Mouse (Mus musculus) spleen, adult 2 months (tissue): Measurements from ENCODE around the gene 2700081O15Rik. TPM values are rescaled to one million over a fixed set of nuclear protein-coding genes. Genes with fewer than 3 reads are reported as not detected.
"Not testable (repeated sequence)": the region's sequence is repeated elsewhere in the genome, so short reads cannot be mapped to it uniquely, and the experiment has no call there.

ENCODE experiments used
- DNase-seq, 2 experiments: peaks; one replicate each; pipeline versions ENCODE4 v3.0.0 to v3.0.0-alpha.2; 2012 to 2021; ENCODE audit warnings: low spot score in 2 of 2, low read depth in 1 of 2
- H3K27ac ChIP-seq: fragments of 200-500 bp; 2 replicates; pipeline ENCODE4 v1.5.1; 2012; ENCODE audit warnings: low read length, inconsistent platforms; ENCODE audit not compliant: insufficient read depth
- H3K27me3 ChIP-seq: fragments of 200-500 bp; 2 replicates; pipeline ENCODE4 v1.6.1; 2012; ENCODE audit warnings: mild to moderate bottlenecking, moderate library complexity, low read length, inconsistent platforms; ENCODE audit not compliant: control insufficient read depth, insufficient read depth
- H3K36me3 ChIP-seq: fragments of 200-500 bp; 2 replicates; pipeline ENCODE4 v1.6.1; 2012; ENCODE audit warnings: mild to moderate bottlenecking, low read length, inconsistent platforms; ENCODE audit not compliant: control insufficient read depth, insufficient read depth
- H3K4me1 ChIP-seq: fragments of 200-500 bp; 2 replicates; pipeline ENCODE4 v1.6.1; 2011; ENCODE audit warnings: inconsistent platforms; ENCODE audit not compliant: control insufficient read depth, insufficient read depth, insufficient read length
- H3K4me3 ChIP-seq: fragments of 200-500 bp; 2 replicates; pipeline ENCODE4 v1.5.1; 2011; ENCODE audit warnings: mild to moderate bottlenecking, inconsistent platforms; ENCODE audit not compliant: insufficient read depth, insufficient read length; ENCODE audit errors: extremely low read depth
- CTCF ChIP-seq: fragments of 200-500 bp; IDR thresholded peaks from 2 replicates; pipeline ENCODE4 v1.5.1; 2011; ENCODE audit warnings: mild to moderate bottlenecking, inconsistent platforms; ENCODE audit not compliant: insufficient read depth, insufficient read length, insufficient replicate concordance; ENCODE audit errors: extremely low read depth
- POLR2A ChIP-seq: fragments of 200-500 bp; IDR thresholded peaks from 2 replicates; pipeline ENCODE4 v1.6.1; 2011; ENCODE audit warnings: low read depth, low read length, inconsistent platforms
- WGBS: fragments of 180-500 bp; shearing (Covaris S2); methylation state at CpG from one replicate; pipeline ENCODE4 v1.1.7; 2018; 5-methylcytosine and 5-hydroxymethylcytosine counted together
- polyA plus RNA-seq: library from polyadenylated mRNA; depleted of rRNA; stranded (reverse); fragments of >200 nt; gene quantifications from 2 replicates; pipeline ENCODE4 v1.2.3, GENCODE M21; 2012; rRNA removed

The 2700081O15Rik gene
- 10.1 and 12.3 TPM in 2 replicates for polyA plus RNA-seq

GRCm38 (mm10) chr19:7416834-7417735, at the start of gene 2700081O15Rik:
TSS of gene 2700081O15Rik (plus strand) at chr19:7417625.
- Histone ChIP-seq H3K4me1 (peaks cover 2% of the 10 kb centered on the region), H3K4me3 (peak within 1 kb of the TSS; percentile 66), H3K27me3 (peaks cover 11% of the 10 kb centered on the region), H3K36me3 (no peaks in the 10 kb centered on the region), H3K27ac (no peak within 1 kb of the TSS)
- under 1% methylated on average over 102 of the region's 107 CpGs for WGBS
- peak in 1 of 2 experiments; percentile 51 for DNase-seq
- TF ChIP-seq CTCF (no peak), POLR2A (no peak)

GRCm38 (mm10) chr19:7369469-7369868, 48.0 kb upstream of the 2700081O15Rik start:
- 93% methylated on average over 4 of the region's 4 CpGs for WGBS
- H3K27me3 ChIP-seq, H3K27ac ChIP-seq, DNase-seq, H3K4me3 ChIP-seq, H3K4me1 ChIP-seq: not testable (repeated sequence)
- H3K36me3 ChIP-seq, result peaks cover 20% of the 10 kb centered on the region

- no peaks in the 10 kb centered on the region for H3K4me1 ChIP-seq
- WGBS, result 95% methylated on average over 8 of the region's 8 CpGs
- H3K4me3 ChIP-seq, result no peak overlapping the region
- TF ChIP-seq CTCF (no peak), POLR2A (no peak)
- no peak for DNase-seq
- no peak overlapping the region for H3K27ac ChIP-seq
- peaks cover 21% of the 10 kb centered on the region for H3K36me3 ChIP-seq
- no peaks in the 10 kb centered on the region for H3K27me3 ChIP-seq
Measured at GRCm38 (mm10) chr19:7374491-7374890, 42.9 kb upstream of the 2700081O15Rik start.

GRCm38 (mm10) chr19:7377639-7378038, 39.8 kb upstream of the 2700081O15Rik start:
- H3K4me1 ChIP-seq, result no peaks in the 10 kb centered on the region
- 83% methylated on average over 2 of the region's 2 CpGs for WGBS
- H3K36me3 ChIP-seq, result peaks cover 14% of the 10 kb centered on the region
- H3K27me3 ChIP-seq, result no peaks in the 10 kb centered on the region
- H3K27ac ChIP-seq, result no peak overlapping the region
- no peak for DNase-seq
- TF ChIP-seq POLR2A (no peak), CTCF (no peak)
- no peak overlapping the region for H3K4me3 ChIP-seq

- H3K4me3 ChIP-seq, result peak overlapping the region; percentile 77; the same call in 1 of the 2 replicates
- H3K27ac ChIP-seq, result no peak overlapping the region
- no peaks in the 10 kb centered on the region for H3K36me3 ChIP-seq
- DNase-seq, result no peak
- no peaks in the 10 kb centered on the region for H3K27me3 ChIP-seq
- no peak for TF ChIP-seq CTCF
- TF ChIP-seq POLR2A, result no peak
- WGBS, result 30% methylated on average over 8 of the region's 8 CpGs
- H3K4me1 ChIP-seq, result no peaks in the 10 kb centered on the region
Measured at GRCm38 (mm10) chr19:7381906-7382247, 35.5 kb upstream of the 2700081O15Rik start.

GRCm38 (mm10) chr19:7382248-7382902, 35.0 kb upstream of the 2700081O15Rik start:
- H3K27me3 ChIP-seq, result no peaks in the 10 kb centered on the region
- no peaks in the 10 kb centered on the region for H3K36me3 ChIP-seq
- TF ChIP-seq CTCF (no peak), POLR2A (no peak)
- peak overlapping the region; percentile 31 for H3K27ac ChIP-seq
- WGBS, result 1% methylated on average over 51 of the region's 60 CpGs
- H3K4me1 ChIP-seq, result no peaks in the 10 kb centered on the region
- peak in 1 of 2 experiments; percentile 40 for DNase-seq
- H3K4me3 ChIP-seq, result peak overlapping the region; percentile 77
